Mouse (Mus musculus) thymus, adult 2 months (tissue): ENCODE results near the gene Cd52.

Source experiments
- CTCF ChIP-seq: fragments of 200-500 bp; IDR thresholded peaks from 2 replicates; pipeline ENCODE4 v1.5.1; 2012; ENCODE audit warnings: mild to moderate bottlenecking, control low read depth, low read length, moderate library complexity, borderline replicate concordance; ENCODE audit not compliant: control insufficient read depth, poor library complexity, insufficient read depth; ENCODE audit errors: extremely low read depth
- POLR2A ChIP-seq: fragments of 200-500 bp; IDR thresholded peaks from 2 replicates; pipeline ENCODE4 v1.6.1; 2012; ENCODE audit warnings: mild to moderate bottlenecking, low read length, control low read depth, moderate library complexity; ENCODE audit not compliant: control insufficient read depth, poor library complexity, insufficient read depth; ENCODE audit errors: extremely low read depth

DNA sequence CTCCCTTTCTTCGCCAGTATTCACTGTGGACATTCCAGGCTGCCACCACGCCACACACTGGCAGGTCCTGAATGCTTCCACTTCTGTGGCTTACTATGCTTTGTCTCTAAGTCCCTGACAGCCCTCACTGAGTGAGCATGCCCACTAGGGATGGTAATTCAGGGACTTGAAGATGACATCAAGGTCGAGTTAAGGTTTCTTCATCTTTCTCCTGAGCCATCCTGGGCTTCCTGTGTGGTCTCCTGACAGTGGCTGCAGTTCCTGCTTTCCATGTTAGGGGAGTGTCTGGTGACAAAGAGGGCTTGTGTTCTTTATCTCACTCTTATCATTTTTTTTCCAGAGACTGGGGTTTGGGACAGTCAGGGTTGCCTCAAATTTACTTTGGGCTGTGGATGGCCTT, 15.8 kb upstream of the Cd52 start:
- TF ChIP-seq CTCF (no peak), POLR2A (no peak)
